Mouse (Mus musculus) B cell, adult 2 months (primary cell): ENCODE measurements around the gene Ifi213.
A peak's percentile ranks its signal among the peaks of the same experiment; 100 is the strongest.
"Not testable (repeated sequence)": the region's sequence is repeated elsewhere in the genome, so short reads cannot be mapped to it uniquely, and the experiment has no call there.

Source experiments
- DNase-seq, 2 experiments: peaks; one replicate each; pipeline ENCODE4 v3.0.0; 2022

Ifi213 gene

GRCm38 (mm10) chr1:173598838-173599494 lies at the start of gene Ifi213:
Ifi213 (minus strand) TSS chr1:173599274.
- peak; percentile 27 to 29 for DNase-seq

- DNase-seq = no peak
Observed at GRCm38 (mm10) chr1:173645393-173645792, 46.3 kb upstream of the Ifi213 start.

GRCm38 (mm10) chr1:173633969-173634645 lies 35.0 kb upstream of the Ifi213 start:
- no peak for DNase-seq

- peak; percentile 65 to 75 for DNase-seq
Observed at GRCm38 (mm10) chr1:173630622-173631021, 31.5 kb upstream of the Ifi213 start, which contains the start of gene Ifi209. Ifi209 (plus strand) TSS chr1:173630917.

GRCm38 (mm10) chr1:173626686-173627085 lies 27.6 kb upstream of the Ifi213 start:
- peak; percentile 55 to 67 for DNase-seq

GRCm38 (mm10) chr1:173624052-173624451 lies 25.0 kb upstream of the Ifi213 start:
- DNase-seq = no peak

GRCm38 (mm10) chr1:173622216-173622615 lies 23.1 kb upstream of the Ifi213 start:
- DNase-seq = not testable (repeated sequence)

- DNase-seq = not testable (repeated sequence)
Observed at GRCm38 (mm10) chr1:173610291-173610690, 11.2 kb upstream of the Ifi213 start.

- DNase-seq = not testable (repeated sequence)
Observed at GRCm38 (mm10) chr1:173589698-173590097, 9.4 kb downstream of the Ifi213 start.

- no peak for DNase-seq
Observed at GRCm38 (mm10) chr1:173579921-173580585, 19.0 kb downstream of the Ifi213 start.

- DNase-seq = no peak
Observed at GRCm38 (mm10) chr1:173579079-173579478, 20.0 kb downstream of the Ifi213 start.

GRCm38 (mm10) chr1:173550491-173551050 lies 48.5 kb downstream of the Ifi213 start:
- not testable (repeated sequence) for DNase-seq

GRCm38 (mm10) chr1:173548798-173549197 lies 50.3 kb downstream of the Ifi213 start:
- not testable (repeated sequence) for DNase-seq

GRCm38 (mm10) chr1:173535791-173536190 lies 63.3 kb downstream of the Ifi213 start, which contains the start of gene Ifi214:
Ifi214 (minus strand) TSS chr1:173535957.
- peak in 1 of 2 experiments; percentile 38 for DNase-seq

GRCm38 (mm10) chr1:173521452-173521851 lies 77.6 kb downstream of the Ifi213 start:
- DNase-seq = no peak
